Mouse (Mus musculus): ENCODE results near the gene Rhov. TPM values are rescaled to one million over a fixed set of nuclear protein-coding genes. Genes with fewer than 3 reads are reported as not detected.

Gene Rhov
- polyA plus RNA-seq, 2 experiments from 2014 or later: not detected

DNA sequence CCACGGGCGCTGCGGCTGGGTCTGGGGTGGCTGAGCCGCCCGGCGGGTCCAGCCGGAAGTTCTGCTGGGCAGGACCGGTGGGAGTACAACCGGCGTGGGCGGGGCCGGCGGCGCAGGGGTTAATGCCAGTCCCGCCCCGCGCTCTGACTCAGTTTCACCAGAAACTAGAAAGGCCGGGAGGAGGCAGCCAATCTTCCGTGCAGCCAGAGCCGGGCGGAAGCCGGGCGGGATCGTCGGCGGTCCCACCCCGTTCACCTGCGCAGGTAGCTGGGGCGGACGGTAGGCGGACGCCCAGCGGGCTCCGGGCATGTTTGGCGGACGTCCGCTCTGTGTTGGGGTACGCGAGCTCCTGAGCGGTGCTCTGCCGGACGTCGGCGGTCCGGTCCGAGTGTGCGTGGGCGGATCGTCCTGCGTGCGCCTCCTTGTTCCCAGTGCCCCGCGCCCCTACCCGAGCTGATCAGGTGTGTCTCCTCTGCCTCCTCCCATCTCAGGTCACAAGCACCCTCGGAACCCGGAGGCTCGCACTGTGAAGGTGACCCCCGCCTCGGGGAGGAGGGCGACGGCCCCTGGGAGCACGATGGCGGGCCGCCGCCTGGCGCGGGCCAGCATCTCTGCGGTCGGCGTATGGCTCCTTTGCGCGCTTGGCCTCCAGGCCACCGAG, 33.7 kb downstream of the Rhov start, which contains the start of gene Spint1:
TSS of gene Spint1 (plus strand) at position 153 of the 661 bp plus-strand sequence.
- no peak for ATAC-seq

- no peak for ATAC-seq
These were observed 34.3 kb downstream of the Rhov start for GRCm38 (mm10) chr2:119236682-119237209.

DNA sequence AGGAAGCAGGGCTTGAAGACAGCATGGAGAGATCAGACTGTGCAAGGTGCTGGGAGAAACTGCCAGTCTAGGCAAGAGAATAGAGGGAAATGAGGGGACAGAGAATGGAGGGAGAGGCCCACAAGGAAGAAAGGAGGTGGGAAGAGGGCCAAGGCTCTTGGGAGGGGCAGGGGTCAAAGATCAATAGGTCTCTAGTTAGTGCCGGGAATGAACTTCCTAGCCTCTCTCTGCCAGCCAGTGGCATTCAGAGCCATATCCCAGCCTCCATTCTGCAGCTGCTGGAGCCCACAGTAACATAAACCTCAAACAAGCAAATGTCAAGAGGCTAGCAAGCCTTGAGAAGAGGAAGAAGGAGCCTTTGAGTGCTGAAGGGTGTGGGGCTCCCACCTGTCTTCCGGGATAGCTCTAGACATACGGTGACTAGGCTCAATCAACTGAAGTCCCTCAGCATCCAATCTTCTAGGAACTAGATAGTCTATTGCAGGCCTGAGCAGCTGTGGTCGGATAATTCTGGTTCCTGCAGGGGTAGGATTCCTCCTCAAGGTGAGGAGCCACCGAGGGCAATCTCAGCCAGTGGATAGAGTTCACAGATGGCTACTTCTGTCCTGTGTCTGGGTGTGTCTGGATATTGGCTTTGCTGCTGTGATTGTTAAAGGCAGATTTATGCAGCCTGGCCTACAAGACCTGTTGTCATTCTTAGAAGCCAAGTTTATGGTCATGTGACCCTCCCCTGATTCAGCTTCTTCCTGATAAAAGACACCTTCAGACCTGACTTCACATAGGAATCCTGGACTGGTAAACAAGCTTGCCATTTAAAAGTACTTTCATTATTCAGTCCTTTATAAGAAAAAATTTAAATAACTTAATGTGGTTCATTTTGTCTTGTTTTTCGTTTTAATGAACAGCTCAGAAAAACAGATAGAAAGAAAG, 41.0 kb downstream of the Rhov start, which contains the start of gene Ppp1r14d:
TSS of gene Ppp1r14d (minus strand) at position 132 of the 930 bp plus-strand sequence.
- ATAC-seq: no peak

Other genes with a start within 250 kb of the Rhov start
- gene Ccdc32, start 241.9 kb downstream of the Rhov start, polyA plus RNA-seq (2017; shearing (Covaris generic)): 10 to 100 TPM; 20.5 to 21.3 TPM
- gene Rpusd2, start 236.5 kb downstream of the Rhov start, polyA plus RNA-seq (2017; shearing (Covaris generic)): 1 to 10 TPM; 2.3 to 2.4 TPM
- 10 to 100 TPM; 17.4 to 18.1 TPM for gene Knl1, start 224.2 kb downstream of the Rhov start, polyA plus RNA-seq (2017; shearing (Covaris generic))
- 10 to 100 TPM in 1 of 2 experiments, 1 to 10 TPM in 1; 9.9 to 12.3 TPM for gene Rad51, start 158.5 kb downstream of the Rhov start, polyA plus RNA-seq (2017; shearing (Covaris generic))
- gene Rmdn3, start 114.2 kb downstream of the Rhov start, polyA plus RNA-seq (2017; shearing (Covaris generic)): 10 to 100 TPM; 10.5 to 15.3 TPM
- not detected for gene Gchfr, start 103.5 kb downstream of the Rhov start, polyA plus RNA-seq (2017; shearing (Covaris generic))
- under 1 TPM; 0.29 to 0.70 TPM for gene Gm14137, start 96.8 kb downstream of the Rhov start, polyA plus RNA-seq (2017; shearing (Covaris generic))
- 10 to 100 TPM; 31.4 to 44.0 TPM for gene Zfyve19, start 62.7 kb downstream of the Rhov start, polyA plus RNA-seq (2017; shearing (Covaris generic))
- 10 to 100 TPM; 21.8 to 29.0 TPM for gene Dnajc17, start 62.5 kb downstream of the Rhov start, polyA plus RNA-seq (2017; shearing (Covaris generic))
- gene Ppp1r14d, start 41.4 kb downstream of the Rhov start, polyA plus RNA-seq (2017; shearing (Covaris generic)): not detected
- not detected for gene Spint1, start 33.9 kb downstream of the Rhov start, polyA plus RNA-seq (2017; shearing (Covaris generic))
- gene Vps18, start 17.5 kb upstream of the Rhov start, polyA plus RNA-seq (2017; shearing (Covaris generic)): 1 to 10 TPM; 4.7 to 7.1 TPM
- not detected for gene Dll4, start 54.5 kb upstream of the Rhov start, polyA plus RNA-seq (2017; shearing (Covaris generic))
- not detected for gene Chac1, start 80.0 kb upstream of the Rhov start, polyA plus RNA-seq (2017; shearing (Covaris generic))
- gene Ino80, start 206.4 kb upstream of the Rhov start, polyA plus RNA-seq (2017; shearing (Covaris generic)): 1 to 10 TPM; 7.0 to 7.1 TPM

All from activated CD4-positive, CD25-positive, alpha-beta regulatory T cell, adult 4 months (primary cell).